Mouse (Mus musculus): ENCODE measurements around the gene Rapgef4.

DNA sequence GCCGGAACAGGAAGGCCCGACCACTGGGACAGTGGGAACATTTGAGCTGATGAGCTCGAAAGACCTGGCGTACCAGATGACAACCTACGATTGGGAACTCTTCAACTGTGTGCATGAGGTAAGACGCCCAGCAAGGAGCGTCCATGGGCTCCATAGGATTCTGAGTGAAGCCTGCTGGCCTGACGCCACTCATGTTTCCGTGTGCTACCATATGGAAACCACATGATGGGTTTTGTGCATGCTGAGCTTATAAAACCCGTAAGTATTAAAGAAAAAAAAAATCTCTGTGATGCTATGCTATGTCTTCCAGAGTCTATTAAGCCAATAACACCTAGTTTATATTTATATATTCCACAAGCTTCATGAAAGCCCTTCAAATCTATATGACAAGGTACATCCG is 253.0 kb downstream of the Rapgef4 start:
- TF ChIP-seq POLR2A (IDR thresholded peaks at IDR 0.05; ENCODE audit: control insufficient read depth, low read depth, low read length) (no peak), CTCF (IDR thresholded peaks at IDR 0.05; ENCODE audit: control insufficient read depth, insufficient read depth, insufficient replicate concordance, low read depth, low read length) (no peak)
